Mouse (Mus musculus): ENCODE results near the gene Zmynd11.
A peak's percentile ranks its signal among the peaks of the same experiment; 100 is the strongest.
"Not testable (repeated sequence)": the region's sequence is repeated elsewhere in the genome, so short reads cannot be mapped to it uniquely, and the experiment has no call there.

Gene Zmynd11

GRCm38 (mm10) chr13:9764646-9765536, at the start of gene Zmynd11:
Zmynd11 (minus strand) TSS chr13:9765330.
- peak; percentile 19 for DNase-seq (ENCODE audit: low read depth, low spot score)

DNA sequence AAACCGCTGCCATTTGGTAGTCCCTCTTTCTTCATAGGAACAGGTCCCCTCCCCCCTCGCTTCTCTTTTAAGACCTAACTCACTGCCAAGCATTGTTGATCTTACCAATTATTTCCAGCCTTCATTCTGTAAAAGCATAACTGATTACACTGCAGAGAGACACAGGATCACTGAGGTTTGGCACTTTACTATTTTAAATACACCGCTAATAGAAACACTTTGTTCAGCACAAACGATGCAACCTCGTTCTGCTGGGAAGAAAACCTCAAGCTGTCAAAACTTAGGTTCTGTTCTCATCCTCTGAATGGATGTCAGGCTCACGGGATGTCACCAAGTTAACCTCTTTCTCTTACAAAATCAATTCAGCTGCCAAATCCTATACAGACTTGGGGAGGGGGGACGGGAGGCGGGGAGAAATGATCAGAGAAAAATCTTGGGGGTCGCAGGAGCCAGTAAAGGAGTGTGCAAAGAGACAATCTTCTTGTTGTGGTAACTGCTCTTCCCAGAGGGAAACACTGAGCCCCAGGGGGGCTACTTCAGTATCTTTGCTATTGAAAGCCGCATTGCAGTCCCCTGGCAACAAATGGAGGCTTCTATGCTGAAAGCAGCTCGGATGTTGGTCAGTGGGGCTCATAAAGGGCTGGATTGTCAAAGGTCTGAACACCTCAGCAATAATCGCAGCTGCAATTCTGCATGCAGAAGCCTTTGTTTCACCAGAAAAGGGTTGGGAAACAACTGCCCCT, 30.9 kb upstream of the Zmynd11 start:
- no peak for DNase-seq (ENCODE audit: low read depth, low spot score)

- DNase-seq (ENCODE audit: low read depth, low spot score): no peak
Observed at GRCm38 (mm10) chr13:9786050-9786449, 20.9 kb upstream of the Zmynd11 start.

DNA sequence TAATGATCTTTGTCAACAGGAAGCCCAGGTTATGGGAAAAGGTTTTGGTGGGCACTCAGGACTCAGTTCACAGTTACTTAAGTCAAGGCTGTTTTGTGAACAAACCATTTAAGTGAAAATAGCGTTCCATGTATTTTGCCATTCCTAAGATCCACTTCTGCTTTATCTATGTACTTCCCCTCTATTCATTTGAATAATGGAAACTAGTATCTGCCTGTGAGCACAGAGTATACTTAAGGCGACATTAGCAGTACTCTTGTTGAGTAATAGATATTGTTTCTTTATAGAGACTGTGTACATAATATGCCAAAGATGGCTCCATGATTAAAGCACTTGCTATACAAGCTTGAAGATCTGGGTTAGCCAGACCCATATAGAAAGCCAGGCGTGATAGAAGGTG, 18.6 kb upstream of the Zmynd11 start:
- no peak for DNase-seq (ENCODE audit: low read depth, low spot score)

DNA sequence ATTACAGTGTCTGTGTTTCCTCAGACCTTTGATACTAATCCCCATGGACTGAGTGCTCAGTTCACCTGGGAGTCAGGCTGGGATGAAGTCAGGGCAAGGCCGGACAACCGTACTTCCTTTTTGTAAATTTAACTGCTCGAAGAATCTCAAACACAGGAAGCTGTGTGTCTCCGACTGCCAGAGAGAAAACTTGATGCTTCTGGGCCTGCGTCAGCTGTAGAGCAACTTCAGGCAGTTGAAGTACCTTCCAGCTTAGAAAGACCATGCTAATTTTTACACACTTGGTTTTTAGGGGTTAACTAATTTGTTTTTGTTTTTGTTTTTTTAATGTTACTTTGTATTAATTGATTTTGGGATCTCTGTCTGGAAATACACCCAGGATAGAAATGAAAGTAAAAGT, 10.8 kb upstream of the Zmynd11 start:
- no peak for DNase-seq (ENCODE audit: low read depth, low spot score)

- DNase-seq (ENCODE audit: low read depth, low spot score): no peak
Observed at GRCm38 (mm10) chr13:9774077-9774476, 8.9 kb upstream of the Zmynd11 start.

DNA sequence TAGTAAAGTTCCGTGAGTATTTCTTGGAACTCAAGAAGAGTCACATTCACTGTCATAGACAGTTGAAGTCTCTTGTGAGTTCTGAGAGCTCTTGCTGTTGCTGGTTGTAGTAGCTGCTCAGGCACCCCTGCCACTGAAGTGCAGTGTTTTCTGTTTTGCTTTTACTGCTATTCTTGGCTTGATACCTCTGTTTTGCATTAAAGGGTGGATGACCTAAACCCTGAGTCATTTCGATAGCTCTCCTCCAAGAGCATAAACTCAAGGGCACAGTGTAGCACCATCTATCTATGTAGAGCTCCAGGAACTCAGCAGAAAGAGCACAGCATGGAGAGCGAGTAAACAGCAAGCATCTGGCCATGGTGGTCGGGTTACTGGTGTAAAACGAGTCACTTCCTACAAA, 2.1 kb upstream of the Zmynd11 start:
- DNase-seq (ENCODE audit: low read depth, low spot score): no peak

GRCm38 (mm10) chr13:9766497-9766896, 1.4 kb upstream of the Zmynd11 start:
- no peak for DNase-seq (ENCODE audit: low read depth, low spot score)

DNA sequence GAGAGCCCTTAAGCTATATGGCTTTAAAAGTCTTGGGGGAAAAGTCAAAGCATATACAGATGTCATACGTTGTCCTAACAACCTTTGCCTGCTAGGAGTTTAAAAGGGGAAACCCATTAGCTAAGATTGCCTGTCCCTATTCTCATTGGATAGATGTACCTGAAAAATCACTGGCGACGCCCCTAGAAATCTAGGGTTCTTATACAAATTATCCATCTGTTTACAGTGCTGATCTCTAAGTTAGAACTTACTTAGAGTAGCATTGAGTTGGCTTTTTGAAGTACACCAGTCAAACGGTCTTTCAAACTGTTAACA, 364 bp upstream of the Zmynd11 start:
- DNase-seq (ENCODE audit: low read depth, low spot score): no peak

GRCm38 (mm10) chr13:9763828-9764645, 1.1 kb downstream of the Zmynd11 start:
- peak; percentile 40 for DNase-seq (ENCODE audit: low read depth, low spot score)

- DNase-seq (ENCODE audit: low read depth, low spot score): no peak
Observed at GRCm38 (mm10) chr13:9763100-9763827, 1.9 kb downstream of the Zmynd11 start.

DNA sequence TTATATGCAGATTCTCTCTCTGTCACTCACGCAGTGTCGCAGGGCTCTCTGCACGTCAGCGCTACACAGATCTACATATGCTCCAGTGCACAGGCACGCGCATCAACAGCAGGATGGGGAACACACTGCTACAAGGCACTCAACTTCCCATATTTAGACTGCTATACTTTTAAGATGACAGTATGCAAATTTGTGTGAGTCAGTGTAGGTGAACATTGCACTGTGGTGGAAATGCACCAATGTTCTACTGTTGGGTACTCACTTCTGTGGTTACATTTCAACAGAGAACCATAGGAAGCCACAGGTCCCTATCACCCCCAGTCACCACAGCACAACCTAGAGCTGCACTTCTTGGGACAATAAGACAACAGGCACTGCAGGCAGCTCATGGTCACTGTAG, 5.1 kb downstream of the Zmynd11 start:
- no peak for DNase-seq (ENCODE audit: low read depth, low spot score)

GRCm38 (mm10) chr13:9757842-9758491, 7.2 kb downstream of the Zmynd11 start:
- no peak for DNase-seq (ENCODE audit: low read depth, low spot score)

GRCm38 (mm10) chr13:9753706-9754105, 11.4 kb downstream of the Zmynd11 start:
- DNase-seq (ENCODE audit: low read depth, low spot score): no peak

DNA sequence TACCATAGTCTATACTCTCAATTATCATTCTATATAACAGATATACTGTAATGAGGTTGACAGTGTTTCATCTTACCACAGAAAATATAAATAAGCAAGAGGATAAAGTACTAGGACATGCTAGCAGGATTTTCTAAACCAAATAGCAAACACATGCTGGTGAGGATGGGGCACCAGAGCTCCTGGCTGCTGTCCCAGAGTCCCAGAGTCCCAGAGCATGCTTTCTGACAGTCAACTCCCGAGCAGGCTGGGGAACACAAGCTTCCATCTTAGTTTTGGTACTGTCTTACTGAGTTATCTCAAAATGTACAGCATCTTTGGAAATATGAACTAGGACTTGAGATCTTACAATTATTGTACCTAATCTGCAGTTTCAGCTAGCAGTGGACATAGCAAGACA, 14.8 kb downstream of the Zmynd11 start:
- no peak for DNase-seq (ENCODE audit: low read depth, low spot score)

DNA sequence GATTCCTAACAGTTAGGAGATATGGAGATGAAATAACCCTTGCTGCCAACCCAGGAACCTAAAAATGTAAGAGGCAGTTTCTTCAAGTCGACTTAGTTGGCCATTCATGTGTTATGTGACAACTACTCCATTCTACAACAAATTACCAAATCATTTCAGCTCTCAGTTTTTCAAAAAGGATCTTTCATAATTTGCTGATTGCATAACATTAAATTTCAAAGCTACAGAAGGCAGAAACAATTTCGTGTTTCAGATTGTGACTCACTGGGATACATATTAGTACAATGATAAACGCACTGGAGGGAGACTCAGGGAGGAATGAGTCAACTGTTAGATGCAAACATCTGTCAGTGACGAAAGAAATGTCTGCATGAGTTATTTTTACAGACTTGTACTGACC, 15.3 kb downstream of the Zmynd11 start:
- DNase-seq (ENCODE audit: low read depth, low spot score): peak; percentile 10

DNA sequence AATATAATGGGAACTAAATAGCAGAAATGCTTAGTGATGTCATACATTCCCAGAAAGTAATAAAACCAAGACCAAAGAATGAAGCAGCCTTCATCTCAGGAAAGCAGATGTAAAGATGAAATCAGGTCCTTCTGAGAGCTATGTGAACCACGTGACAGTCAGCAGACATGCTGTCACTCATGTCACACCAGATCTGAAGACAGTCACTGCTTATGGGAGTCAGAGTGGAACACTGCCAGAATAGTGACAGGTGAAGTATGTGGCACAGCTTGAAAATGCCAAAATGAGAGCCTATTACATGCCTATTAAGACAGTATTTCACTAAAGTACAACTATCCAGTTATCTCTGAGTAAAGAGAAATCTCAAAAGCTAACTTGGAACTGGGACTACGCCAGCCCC, 26.9 kb downstream of the Zmynd11 start:
- DNase-seq (ENCODE audit: low read depth, low spot score): no peak

DNA sequence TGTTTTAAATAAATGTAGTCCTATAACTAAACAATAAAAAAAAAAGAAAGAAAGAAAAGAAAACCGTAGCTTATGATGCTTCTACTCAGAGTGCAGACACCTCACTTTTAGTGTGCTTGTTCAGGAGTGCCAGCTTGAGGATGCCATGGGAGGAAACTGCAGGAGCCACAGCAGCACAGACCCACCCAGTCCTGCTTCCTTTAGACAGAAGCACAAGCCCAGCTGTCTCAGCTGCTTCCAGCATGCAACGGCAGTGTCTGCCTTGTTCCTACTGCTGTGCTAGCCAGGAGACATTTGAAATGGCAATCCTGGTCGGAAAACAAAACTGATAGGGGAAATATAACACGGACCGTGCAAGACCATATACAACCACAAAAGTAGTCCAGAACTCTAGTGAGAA, 28.1 kb downstream of the Zmynd11 start:
- no peak for DNase-seq (ENCODE audit: low read depth, low spot score)

DNA sequence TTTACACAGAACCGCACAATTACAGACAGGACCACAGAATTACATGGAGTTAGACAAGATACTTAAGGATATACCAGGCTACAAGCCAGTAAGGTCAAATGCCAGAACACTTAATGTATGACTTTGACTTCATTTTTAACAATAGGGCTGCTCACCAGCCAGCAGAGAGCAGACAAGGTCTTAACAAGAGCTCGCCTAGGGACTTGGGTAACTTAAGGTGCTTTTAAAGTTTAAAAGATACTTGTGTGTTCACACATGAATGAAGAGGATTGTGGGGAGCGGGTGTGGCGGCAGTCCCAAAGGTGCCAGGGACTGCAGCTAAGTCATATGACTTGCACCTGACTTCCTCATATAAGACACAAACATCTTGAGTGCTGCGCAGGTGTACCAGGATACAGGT, 32.9 kb downstream of the Zmynd11 start:
- DNase-seq (ENCODE audit: low read depth, low spot score): not testable (repeated sequence)

DNA sequence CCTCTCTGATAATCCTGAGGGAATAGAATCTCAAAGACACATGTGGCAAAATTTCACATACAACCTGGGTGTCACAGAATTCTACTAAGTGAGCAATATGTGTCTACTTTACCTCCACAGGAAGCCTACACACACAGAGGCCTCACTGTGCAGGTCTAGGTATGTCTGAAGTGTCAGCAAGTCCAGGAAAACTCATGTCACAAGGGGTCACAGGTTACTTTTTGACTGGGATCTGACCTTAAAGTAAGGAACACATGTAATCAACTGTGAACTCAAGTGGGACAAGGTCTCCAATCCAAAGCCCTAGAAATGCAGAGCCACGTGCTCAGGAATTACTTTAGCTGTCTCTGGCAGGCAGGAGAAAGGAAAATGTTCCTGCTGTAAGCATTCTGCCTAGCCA, 36.1 kb downstream of the Zmynd11 start:
- no peak for DNase-seq (ENCODE audit: low read depth, low spot score)

DNA sequence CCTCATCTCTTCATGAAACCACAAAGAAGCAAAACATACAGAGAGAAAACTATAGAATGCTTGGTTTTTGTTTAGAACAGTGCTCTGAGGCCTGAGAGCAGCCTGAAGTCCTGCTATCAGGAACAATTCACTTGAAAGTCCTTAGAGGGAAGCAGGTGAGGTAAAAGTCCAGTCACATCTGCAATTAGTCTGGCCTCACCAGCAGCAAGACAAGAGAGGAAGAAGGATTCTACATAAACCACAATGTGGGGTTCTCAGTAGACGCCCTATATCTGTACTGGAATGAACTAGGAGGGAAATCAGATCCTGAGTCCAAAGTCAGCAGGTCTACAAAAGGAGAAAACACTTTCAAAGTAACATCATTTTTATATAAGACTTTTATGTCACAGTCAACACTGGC, 49.9 kb downstream of the Zmynd11 start:
- no peak for DNase-seq (ENCODE audit: low read depth, low spot score)
